Mouse (Mus musculus): ENCODE data around the gene Gm9837. TPM values are rescaled to one million over a fixed set of nuclear protein-coding genes. Genes with fewer than 3 reads are reported as not detected.

The Gm9837 gene
- total RNA-seq, 2 experiments from 2014 or later: not detected

DNA sequence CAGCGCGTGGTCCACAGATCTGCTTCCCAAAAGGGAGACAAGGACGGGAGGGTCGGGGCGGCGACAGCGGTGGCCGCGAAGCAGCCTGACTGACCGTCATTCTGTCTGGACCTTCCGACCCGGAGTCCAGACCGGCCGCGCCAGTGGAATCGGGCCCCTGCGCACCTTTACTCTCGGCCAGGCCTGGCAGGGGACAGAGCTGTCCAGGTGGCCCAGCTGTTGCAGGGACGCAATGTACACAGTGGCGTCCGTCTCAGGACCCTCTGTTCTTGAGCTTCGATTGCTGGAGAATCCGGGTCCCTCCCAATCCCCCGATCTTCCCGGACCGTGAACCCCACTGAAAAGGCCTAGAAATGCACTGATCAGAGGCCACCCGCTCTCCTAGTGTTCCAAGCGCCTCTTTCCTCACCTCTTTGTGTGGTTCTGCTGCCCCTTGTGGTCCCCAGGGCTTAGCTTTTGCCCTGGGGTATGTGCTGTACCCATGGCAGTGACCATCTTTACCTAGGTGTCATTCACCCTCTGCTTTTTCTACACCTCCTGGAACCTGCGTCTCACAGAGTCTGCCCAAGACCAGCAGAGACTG, 12.8 kb downstream of the Gm9837 start:
- no peak for DNase-seq (ENCODE audit: low spot score in 2 of 2)

DNA sequence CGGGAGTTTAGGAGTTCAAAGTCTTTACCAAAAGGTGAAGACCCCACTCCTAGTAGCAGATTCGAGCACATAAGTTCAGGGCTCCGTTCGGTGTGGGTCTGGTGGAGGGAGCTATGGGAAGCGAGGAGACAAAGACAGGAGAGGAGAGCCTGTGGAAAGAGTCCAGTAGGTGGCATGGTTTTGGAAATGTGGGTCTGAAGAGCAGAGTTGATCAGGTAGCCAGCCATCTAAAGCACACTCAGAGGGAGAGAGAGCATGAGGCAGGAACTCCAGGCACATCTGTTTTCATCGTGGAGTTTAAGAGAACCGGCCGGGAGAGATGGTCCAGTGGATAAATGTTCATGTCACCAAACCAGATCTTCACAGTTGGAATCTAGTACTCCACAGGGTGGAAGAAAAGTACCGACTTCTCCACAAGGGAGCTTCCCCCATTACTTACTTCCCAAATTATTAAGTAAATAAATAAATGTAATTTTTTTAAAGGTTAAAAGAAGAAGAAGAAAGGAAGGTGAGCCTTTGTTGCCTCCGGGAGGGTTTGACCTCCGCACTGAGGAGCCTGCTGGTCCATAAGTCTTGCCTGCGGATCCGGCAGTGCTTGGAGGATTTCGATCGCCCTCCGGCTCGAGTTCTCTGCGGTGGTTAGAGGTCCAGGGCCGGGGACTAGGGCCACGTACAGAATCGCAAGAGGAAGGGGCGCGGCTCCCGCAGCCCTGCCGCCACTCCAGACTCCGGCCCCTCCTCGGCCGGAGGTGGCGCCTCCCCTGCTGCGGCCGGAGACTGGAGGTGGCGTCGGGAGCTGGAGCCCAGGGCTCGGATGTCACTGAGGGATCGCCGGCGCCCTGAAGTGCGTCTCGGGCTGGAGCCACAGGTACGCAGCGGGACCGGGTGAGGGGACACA, 13.6 kb downstream of the Gm9837 start, which contains the start of the genes Gm10447 and Shroom1:
TSS of gene Gm10447 (minus strand) at position 637 of the 898 bp plus-strand sequence.
TSS of gene Shroom1 (plus strand) at position 732 of the 898 bp plus-strand sequence.
- peak; percentile 62 for DNase-seq (ENCODE audit: low spot score in 2 of 2)

DNA sequence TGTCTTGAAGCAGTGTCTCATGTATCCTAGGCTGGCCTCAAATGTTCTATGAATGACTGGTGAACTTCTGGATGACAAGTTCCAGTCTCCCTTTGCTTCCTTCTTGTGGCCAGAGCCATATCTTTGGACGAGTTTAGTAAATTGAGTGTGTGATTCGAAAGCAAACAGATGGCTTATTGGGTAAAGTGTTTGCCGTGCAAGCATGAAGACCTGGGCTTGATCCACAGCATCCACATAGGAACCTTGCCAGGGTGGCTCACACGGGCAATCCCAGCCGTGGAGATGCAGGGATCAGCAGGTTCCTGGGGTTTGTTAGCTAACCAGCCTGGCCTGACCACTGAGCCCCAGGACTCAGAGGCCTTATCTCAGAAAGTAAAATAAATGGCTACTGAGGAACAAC, 17.2 kb downstream of the Gm9837 start:
- DNase-seq (ENCODE audit: low spot score in 2 of 2): no peak

DNA sequence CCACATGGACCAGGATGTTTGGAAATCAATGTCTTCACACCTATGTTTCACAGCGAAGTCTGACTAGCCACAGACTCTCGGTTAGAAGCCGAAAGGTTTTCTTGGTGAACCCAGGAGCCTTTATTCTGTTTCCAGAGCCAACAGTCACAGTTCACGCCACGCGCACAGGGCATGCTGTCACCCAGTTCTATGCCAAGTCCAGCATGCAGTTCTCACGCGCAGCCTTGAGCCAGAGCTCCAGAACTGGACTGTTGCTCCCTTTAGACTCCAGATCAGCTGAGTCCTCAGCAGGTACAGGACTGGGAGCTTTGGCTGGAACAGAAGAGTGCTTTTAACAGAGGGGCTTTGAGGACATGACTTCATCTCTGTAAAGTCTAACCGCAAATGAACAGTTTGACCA, 17.9 kb downstream of the Gm9837 start:
- no peak for DNase-seq (ENCODE audit: low spot score in 2 of 2)

DNA sequence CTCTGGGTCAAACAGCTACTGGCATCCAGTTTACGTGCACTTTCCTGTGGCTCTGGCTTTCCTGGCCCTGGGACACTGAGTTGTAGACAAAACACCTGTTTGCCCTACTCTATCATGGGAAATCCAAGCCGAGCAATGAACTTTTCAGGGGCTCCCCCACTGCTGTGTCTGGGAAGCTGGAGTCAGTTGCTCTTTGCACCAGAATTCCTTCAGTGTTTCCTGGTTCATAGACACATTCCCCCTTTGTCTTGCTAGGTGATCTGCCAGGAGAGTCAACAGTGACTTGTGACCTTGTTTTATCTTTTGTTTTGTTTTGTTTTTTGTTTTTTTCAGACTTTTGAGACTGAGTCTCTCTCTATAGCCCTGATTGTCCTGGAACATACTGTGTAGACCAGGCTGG, 18.9 kb downstream of the Gm9837 start:
- no peak for DNase-seq (ENCODE audit: low spot score in 2 of 2)

DNA sequence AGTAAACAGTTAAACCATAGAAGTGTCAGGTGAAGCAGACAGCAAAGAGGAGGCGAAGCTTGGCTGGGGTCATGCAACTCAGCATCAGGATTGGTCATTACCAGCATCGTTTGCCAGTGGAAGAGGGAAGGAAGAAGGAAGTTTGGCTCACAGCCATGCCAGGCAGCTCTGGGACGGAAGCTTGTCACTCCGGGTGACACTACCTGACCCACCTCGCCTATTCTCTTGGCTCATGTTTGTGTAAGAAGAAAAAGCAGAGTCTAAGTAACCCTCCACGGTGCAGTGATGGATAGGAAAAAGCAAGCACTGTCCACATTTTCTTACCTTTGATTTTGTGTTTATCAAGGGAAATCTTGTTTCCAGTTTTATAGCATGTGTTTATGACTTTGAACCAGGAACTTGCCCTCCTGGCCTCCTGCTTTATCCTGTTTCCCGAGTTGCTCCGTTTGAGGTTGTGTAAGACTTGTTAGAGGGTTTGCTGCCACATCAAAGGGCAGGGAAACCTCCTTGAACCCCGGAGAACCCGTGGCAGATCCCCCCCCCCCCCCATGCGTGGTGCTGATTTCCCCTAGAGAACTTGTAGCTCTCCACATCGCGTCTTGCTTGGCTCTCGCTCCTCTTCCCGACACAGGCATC, 20.1 kb downstream of the Gm9837 start:
- DNase-seq (ENCODE audit: low spot score in 2 of 2): no peak

DNA sequence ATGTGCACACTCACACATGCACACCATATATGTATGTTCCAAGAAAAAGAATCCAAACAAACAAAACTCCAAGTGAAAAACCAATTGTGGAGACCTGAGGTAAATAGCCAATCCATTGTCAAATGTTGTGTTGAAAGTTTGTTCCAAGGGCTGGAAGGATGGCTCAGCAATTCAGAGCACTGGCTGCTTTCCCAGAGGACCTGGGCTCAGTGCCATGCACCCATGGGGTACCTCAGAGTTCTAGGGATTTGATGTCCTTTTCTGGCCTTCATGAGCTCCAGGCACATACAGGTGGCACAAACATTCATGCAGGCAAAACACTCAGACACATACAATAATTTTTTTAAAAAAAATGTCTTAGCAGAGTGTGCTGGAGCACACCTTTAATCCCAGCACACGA, 21.8 kb downstream of the Gm9837 start:
- peak; percentile 49 for DNase-seq (ENCODE audit: low spot score in 2 of 2)

DNA sequence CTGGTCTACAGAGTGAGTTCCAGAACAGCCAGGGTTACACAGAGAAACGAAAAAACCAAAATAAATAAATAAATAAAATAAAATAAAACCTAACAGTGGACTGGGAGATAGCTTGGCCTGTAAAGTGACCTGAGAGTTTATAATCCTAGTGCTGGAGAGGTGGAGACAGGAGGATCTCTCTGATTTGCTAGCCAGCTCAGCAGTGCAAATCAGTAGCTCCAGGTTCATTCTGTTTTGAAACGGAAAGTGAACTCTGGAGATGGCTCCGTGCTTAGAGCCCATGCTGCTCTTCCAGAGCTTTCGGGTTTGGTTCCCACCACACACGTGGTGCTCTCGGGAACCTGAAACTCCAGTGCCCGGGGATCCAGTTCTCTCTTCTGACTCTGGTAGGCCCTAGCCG, 22.3 kb downstream of the Gm9837 start:
- DNase-seq (ENCODE audit: low spot score in 2 of 2): no peak

DNA sequence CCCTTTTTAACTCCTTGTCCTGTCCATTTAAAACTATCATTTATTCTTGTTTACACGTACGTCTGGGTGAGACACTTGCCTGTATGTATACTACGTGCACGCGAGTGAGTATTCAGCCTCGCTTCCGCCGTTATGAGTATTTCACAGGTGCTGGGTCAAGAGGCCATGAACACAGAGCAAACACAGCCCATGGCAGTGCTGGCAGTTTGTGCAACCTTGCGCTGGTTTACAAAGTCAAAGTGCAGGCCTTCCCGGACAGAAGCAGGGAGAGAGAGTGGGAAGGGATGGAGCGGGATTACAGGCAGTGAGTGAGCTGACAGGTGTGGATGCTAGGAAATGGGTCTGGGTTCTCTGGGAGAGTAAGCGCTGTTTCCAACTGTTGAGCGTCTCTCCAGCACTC, 24.1 kb downstream of the Gm9837 start:
- no peak for DNase-seq (ENCODE audit: low spot score in 2 of 2)

DNA sequence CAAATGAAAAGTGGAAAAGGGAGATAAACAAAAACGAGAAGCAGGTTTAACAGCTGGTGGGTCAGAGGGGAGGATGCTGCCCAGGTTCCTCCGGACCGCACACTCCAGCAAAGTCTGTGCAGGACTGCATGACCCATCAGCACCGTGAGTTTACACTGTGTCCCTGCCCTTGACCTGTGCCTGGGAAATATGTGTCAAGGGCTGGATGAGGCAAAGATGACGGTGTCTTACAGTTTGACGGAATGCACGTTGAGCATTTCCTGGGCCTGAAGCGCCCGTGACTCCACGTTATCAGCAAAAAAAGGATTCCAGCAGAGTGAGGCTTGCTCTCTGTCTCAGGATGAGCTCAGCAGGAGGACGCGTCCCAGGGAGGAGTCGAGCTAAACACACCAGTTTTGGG, 24.7 kb downstream of the Gm9837 start:
- DNase-seq (ENCODE audit: low spot score in 2 of 2): no peak

DNA sequence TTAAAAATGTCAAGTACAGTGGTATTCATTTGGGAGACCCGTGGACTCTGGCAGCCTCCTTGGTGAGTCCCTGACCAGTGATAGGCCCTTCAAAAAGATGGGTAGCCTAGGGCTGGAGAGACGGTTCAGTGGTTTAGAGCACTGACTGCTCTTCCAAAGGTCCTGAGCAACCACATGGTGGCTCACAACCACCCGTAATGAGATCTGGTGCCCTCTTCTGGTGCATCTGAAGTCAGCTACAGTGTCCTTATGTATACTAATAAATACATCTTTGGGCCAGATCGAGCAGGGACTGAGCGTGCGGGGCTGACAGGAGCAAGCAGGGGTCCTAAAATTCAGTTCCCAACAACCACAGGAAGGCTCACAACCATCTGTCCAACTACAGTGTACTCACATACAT, 26.4 kb downstream of the Gm9837 start:
- DNase-seq (ENCODE audit: low spot score in 2 of 2): no peak

DNA sequence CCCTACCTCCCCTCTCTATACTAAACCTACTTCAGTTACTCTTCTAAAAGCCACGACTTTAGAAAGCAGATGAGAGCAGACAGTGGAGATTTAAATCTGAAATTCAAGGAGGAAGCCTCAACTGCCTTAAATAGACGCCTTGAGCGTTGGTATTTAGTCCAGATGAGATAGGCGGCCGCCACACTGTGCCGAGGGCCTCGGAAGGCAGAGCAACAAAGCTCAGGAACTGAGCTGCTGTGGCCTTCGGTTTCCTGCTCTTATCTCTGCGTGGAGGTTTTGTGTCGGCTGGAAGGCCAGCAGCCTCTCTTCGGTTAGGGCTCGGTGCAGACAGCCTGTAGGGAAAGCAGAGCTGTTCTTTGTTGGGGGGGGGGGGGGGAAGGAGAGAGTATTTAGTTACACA, 28.4 kb downstream of the Gm9837 start:
- no peak for DNase-seq (ENCODE audit: low spot score in 2 of 2)

DNA sequence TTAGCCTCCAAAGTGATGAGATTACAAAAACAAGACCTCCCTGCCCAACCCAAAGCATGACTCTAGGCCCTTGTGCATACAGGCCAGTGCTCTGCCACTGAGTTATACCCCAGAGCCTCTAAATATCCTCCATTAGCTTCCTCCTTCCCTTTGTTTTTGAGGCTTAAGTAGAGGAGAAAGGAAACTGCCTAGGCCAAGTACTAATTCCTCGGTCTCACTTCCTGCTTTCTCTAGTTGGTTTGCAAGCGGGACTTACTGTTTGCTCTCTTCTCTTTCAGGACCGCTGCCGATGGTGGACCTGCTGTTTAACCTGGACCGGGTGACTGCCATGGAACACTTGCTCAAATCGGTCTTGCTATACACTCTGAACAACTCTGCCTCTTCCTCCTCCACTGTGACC, 33.9 kb downstream of the Gm9837 start:
- no peak for DNase-seq (ENCODE audit: low spot score in 2 of 2)

DNA sequence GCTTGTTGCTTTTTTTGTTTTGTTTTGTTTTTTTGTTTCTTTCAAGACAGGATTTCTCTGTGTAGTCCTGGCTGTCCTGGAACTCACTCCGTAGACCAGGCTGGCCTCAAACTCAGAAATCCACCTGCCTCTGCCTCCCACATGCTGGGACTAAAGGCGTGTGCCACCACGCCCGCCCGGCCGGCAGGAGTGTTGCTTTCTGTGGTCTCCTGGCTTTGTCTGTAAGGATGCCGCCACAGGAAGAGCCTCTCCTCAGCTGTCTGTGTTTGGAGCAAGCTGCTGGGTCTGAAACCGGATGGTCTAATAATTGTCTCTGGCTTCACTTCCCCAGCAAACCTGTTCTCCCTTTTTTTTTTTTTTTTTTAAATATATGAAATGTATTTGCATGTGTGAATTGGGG, 34.8 kb downstream of the Gm9837 start:
- DNase-seq (ENCODE audit: low spot score in 2 of 2): no peak

DNA sequence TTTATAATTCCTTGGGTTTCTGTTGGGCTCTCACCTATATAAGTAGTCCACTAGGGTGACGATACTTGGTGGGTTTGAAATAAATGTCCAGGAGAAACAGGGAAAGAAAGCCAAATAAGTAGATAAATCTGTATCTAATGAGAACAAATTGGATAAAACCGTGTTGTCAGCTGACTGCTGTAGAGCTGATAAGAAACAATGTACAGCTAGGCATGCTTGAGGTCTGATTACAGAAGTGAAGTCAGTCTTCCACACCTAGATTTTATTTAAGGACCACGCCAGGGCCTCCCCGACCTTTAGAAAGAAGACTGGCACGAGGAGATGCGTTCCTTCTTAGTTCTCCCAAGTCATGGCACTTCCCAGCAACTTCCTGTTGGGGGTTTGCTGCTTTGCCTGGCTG, 37.2 kb downstream of the Gm9837 start:
- DNase-seq (ENCODE audit: low spot score in 2 of 2): no peak

DNA sequence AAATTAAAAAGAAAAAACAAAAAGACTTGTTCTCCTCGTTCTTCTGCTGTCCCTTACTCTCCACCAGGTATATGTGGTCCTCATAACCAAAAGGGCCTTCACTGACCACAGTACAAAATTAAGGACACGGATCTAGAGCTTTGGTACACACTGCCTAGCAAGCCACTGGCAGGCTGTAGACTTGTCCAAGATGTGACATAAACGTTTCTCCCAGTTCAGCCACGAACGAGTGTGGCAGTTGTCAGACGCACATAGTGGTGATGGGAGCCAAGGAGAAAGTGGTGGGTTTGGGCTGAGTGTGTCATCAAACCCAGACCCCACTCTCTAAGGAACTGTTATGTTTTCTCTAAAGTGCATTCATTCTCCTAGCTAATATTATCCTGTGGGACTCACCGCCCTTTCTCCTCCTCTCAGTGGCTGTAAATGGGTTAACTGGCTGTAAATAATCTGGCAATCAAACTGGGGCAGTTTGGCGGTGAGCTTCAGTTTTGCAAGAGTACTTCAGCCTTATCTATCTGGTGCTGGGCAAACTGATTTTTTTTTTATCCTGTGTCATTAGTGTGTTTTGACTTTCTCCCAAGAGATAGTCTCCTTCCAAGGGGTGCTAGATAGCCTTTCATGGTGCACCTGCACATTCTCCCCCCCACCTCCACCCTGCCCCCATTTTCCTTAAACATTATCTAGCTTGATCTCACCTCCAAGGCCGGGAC, 38.8 kb downstream of the Gm9837 start:
- DNase-seq (ENCODE audit: low spot score in 2 of 2): peak in 1 of 2 experiments; percentile 29

DNA sequence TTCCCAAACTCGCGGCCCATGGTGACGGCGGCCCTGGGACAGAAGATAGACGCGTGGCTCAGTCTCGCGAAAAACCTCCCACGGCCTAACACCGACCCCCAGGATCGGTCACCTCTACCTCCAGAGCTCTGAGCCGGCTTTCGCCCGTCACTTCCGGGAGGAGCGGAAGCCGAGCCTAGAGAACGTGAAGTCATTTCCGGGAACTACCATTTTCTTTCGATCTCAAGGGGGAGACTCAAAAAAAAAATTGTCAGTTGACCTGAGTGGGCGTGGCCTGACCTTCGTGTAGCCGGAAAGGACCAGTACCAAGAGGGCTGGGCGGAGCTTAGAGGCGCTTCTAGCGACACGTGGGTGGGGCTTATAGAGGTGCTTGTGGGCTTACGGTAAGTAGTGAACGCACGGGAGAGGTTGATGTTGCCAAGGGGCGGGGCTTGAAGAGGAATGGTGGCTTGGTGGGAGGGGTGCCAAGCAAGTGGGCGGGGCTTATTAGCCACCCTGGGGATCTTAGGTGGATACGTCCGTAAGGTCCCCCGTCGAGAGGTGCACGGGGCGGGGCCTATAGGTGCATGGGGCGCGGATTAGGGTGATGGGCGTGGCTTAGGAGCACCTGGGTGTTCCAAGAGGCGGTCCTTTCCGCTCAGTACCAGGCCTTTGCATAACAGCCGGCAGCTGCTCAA, 39.5 kb downstream of the Gm9837 start, which contains the start of the genes Uqcrq and Gdf9:
TSS of gene Uqcrq (minus strand) at position 162 of the 677 bp plus-strand sequence.
TSS of gene Gdf9 (plus strand) at position 354 of the 677 bp plus-strand sequence.
- DNase-seq (ENCODE audit: low spot score in 2 of 2): peak; percentile 90 to 95

DNA sequence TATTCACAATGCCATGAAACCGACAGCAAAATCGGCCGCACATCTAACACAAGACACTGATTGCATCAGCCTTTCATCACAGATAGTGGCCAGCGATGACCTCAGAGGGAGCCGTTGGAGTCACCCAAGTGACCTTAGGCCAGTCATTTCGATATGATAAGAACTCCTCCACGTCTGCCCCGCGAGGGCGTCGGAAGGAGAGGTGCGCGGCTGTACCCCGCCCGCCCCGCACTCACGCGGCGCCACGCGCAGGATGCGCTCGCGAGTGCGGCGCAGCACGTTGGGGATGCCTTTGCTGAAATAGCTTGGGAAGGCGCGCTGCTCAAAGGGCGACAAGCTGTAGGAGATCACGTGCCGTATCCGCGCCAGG, 40.0 kb downstream of the Gm9837 start:
- peak in 1 of 2 experiments; percentile 63 for DNase-seq (ENCODE audit: low spot score in 2 of 2)

DNA sequence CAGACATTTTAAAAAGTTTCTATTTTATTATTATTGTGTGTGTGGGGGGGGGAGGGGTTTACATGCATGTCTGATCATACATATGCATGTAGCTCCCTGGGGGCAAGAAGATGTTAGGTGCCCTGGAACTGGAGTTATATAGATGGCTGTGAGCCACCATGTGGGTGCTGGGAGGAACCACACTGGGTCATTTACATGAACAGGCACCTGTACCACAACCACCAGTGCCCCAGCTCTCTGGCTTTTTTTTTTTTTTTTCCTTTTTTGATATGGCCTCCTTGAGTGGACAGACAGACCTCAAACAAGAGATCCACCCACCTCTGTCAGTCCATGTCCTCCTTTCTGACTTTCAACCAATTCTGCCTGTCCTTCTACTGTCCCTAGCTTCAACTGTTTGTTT, 41.1 kb downstream of the Gm9837 start:
- DNase-seq (ENCODE audit: low spot score in 2 of 2): no peak

DNA sequence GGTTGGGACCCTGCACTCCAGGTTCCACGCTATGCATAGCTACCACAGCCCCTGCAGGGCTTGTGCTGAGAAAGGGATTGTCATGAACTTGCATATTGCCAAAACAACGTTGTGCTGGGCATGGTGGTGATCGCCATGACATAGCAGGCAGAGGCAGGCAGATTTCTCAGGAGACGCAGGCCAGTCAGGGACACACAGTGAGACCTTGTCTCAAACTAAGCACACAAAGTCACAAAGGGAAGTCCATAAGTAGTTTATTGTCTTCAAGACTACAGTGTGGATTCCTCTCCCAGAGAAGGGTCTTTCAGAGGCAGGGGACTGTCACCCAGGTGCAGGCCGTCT, 41.6 kb downstream of the Gm9837 start:
- DNase-seq (ENCODE audit: low spot score in 2 of 2): no peak
